Comparison of ENCODE assay signal across 19 mouse cellular contexts in genomic region chr1:88391632-88392031, GRCm38 (mm10). TPM values are rescaled to one million over a fixed set of nuclear protein-coding genes. Genes with fewer than 3 reads are reported as not detected.
"Had no signal": no experiment of that assay in that cellular context is flagged by ENCODE, and none has a peak within 500 bp of the region (broad histone marks: within the 10 kb centered on the region; RNA-seq: fewer than 3 reads in every experiment).

No protein-coding gene starts in this region.

- H3K36me3 ChIP-seq: limb, embryonic 12.5 days; limb, embryonic 15.5 days; midbrain, embryonic 10.5 days; midbrain, embryonic 13.5 days; neural tube, embryonic 13.5 days; stomach, embryonic 15.5 days had no signal

- H3K27me3 ChIP-seq: limb, embryonic 12.5 days; limb, embryonic 15.5 days; midbrain, embryonic 13.5 days; neural tube, embryonic 13.5 days; stomach, embryonic 15.5 days had no signal

- DNase-seq: kidney, postnatal 14 days; kidney, postnatal 4 days; left cerebral cortex, postnatal 4 days; liver, postnatal 0 days; lung, embryonic 14.5 days; retina, postnatal 1 day; right cerebral cortex, postnatal 25 days; spleen, adult 18-20 months; thymus, postnatal 25 days had no signal

- H3K4me1 ChIP-seq: limb, embryonic 12.5 days; limb, embryonic 15.5 days; megakaryocyte, embryonic 14.5 days; midbrain, embryonic 13.5 days; neural tube, embryonic 13.5 days; stomach, embryonic 15.5 days had no signal

- H3K9me3 ChIP-seq: limb, embryonic 12.5 days; limb, embryonic 15.5 days; megakaryocyte, embryonic 14.5 days; midbrain, embryonic 10.5 days; midbrain, embryonic 13.5 days; neural tube, embryonic 13.5 days; stomach, embryonic 15.5 days had no signal

- H3K4me3 ChIP-seq: limb, embryonic 12.5 days; limb, embryonic 15.5 days; midbrain, embryonic 10.5 days; midbrain, embryonic 13.5 days; myocyte; neural tube, embryonic 13.5 days; stomach, embryonic 15.5 days had no signal

- H3K27ac ChIP-seq: limb, embryonic 12.5 days; limb, embryonic 15.5 days; liver, embryonic 14.5 days; midbrain, embryonic 10.5 days; midbrain, embryonic 13.5 days; neural tube, embryonic 13.5 days; stomach, embryonic 15.5 days had no signal

RNA-seq across cellular contexts. Expression of gene Spp2, which starts 15.1 kb away (rescaled TPM):
- polyA plus RNA-seq: limb, embryonic 12.5 days; lung, postnatal 0 days; midbrain, embryonic 10.5 days; myocyte had no signal
